Mouse (Mus musculus): Measurements from ENCODE around the gene Bag5. TPM values are rescaled to one million over a fixed set of nuclear protein-coding genes. Genes with fewer than 3 reads are reported as not detected.
"Not testable (repeated sequence)": the region's sequence is repeated elsewhere in the genome, so short reads cannot be mapped to it uniquely, and the experiment has no call there.

The Bag5 gene
- polyA plus RNA-seq, 1 experiment from 2014 or later: 14.1 TPM

GRCm38 (mm10) chr12:111661554-111661953, 51.5 kb downstream of the Bag5 start:
- not testable (repeated sequence) for H3K4me2 ChIP-seq (ENCODE audit: low read depth, low read length); H3K4me1 ChIP-seq (ENCODE audit: control insufficient read depth, low read depth, low read length); H3K36me3 ChIP-seq (ENCODE audit: control insufficient read depth, insufficient read depth); H3K9ac ChIP-seq (ENCODE audit: low read depth, low read length); H3K9me3 ChIP-seq (replicated peaks; ENCODE audit: control insufficient read depth, low read length); H3K27me3 ChIP-seq (ENCODE audit: control insufficient read depth, insufficient read depth, low read depth, low read length); ATAC-seq (ENCODE audit: low read depth); H3K4me3 ChIP-seq (ENCODE audit: low read depth, low read length); H3K27ac ChIP-seq (ENCODE audit: low read length)
- WGBS (ENCODE audit: insufficient replicate concordance): 88% methylated on average over 11 of the region's 11 CpGs

- no peak overlapping the region for H3K9ac ChIP-seq (ENCODE audit: low read depth, low read length)
- H3K36me3 ChIP-seq (ENCODE audit: control insufficient read depth, insufficient read depth): peaks cover 7% of the 10 kb centered on the region
- ATAC-seq (ENCODE audit: low read depth): no peak
- no peaks in the 10 kb centered on the region for H3K4me1 ChIP-seq (ENCODE audit: control insufficient read depth, low read depth, low read length)
- H3K4me3 ChIP-seq (ENCODE audit: low read depth, low read length): no peak overlapping the region
- H3K4me2 ChIP-seq (ENCODE audit: low read depth, low read length): no peak overlapping the region
- H3K9me3 ChIP-seq (replicated peaks; ENCODE audit: control insufficient read depth, low read length): no peaks in the 10 kb centered on the region
- no peak overlapping the region for H3K27ac ChIP-seq (ENCODE audit: low read length)
- 94% methylated on average over 1 of the region's 1 CpGs for WGBS (ENCODE audit: insufficient replicate concordance)
- H3K27me3 ChIP-seq (ENCODE audit: control insufficient read depth, insufficient read depth, low read depth, low read length): no peaks in the 10 kb centered on the region
These were observed 52.4 kb downstream of the Bag5 start for GRCm38 (mm10) chr12:111660628-111661027.

Other genes with a start within 250 kb of the Bag5 start
- gene Gm266, start 227.4 kb downstream of the Bag5 start, polyA plus RNA-seq (2015; fragmentation: Nextera tagmentation; extraction: Ambion mirVana): 0.46 and 0.52 TPM in 2 replicates
- gene Eif5, start 175.2 kb downstream of the Bag5 start, polyA plus RNA-seq (2015; fragmentation: Nextera tagmentation; extraction: Ambion mirVana): 522 and 558 TPM in 2 replicates
- 7.0 and 9.2 TPM in 2 replicates for gene Mark3, start 138.7 kb downstream of the Bag5 start, polyA plus RNA-seq (2015; fragmentation: Nextera tagmentation; extraction: Ambion mirVana)
- gene Ckb, start 40.9 kb downstream of the Bag5 start, polyA plus RNA-seq (2015; fragmentation: Nextera tagmentation; extraction: Ambion mirVana): 39.2 and 44.8 TPM in 2 replicates
- 3.7 and 4.6 TPM in 2 replicates for gene Trmt61a, start 35.2 kb downstream of the Bag5 start, polyA plus RNA-seq (2015; fragmentation: Nextera tagmentation; extraction: Ambion mirVana)
- gene Apopt1, start within 50 bp of the Bag5 start, polyA plus RNA-seq (2015; fragmentation: Nextera tagmentation; extraction: Ambion mirVana): 17.5 TPM in 2 replicates
- 14.5 and 14.6 TPM in 2 replicates for gene Klc1, start 45.6 kb upstream of the Bag5 start, polyA plus RNA-seq (2015; fragmentation: Nextera tagmentation; extraction: Ambion mirVana)
- 3.5 and 5.0 TPM in 2 replicates for gene Xrcc3, start 100.6 kb upstream of the Bag5 start, polyA plus RNA-seq (2015; fragmentation: Nextera tagmentation; extraction: Ambion mirVana)
- gene Zfyve21, start 100.9 kb upstream of the Bag5 start, polyA plus RNA-seq (2015; fragmentation: Nextera tagmentation; extraction: Ambion mirVana): 70.7 and 76.8 TPM in 2 replicates
- 1.4 and 1.9 TPM in 2 replicates for gene Ppp1r13b, start 194.9 kb upstream of the Bag5 start, polyA plus RNA-seq (2015; fragmentation: Nextera tagmentation; extraction: Ambion mirVana)

Measured in liver, embryonic 16.5 days (tissue).